Mouse (Mus musculus) skeletal muscle tissue, adult 2 months (tissue): ENCODE data around the gene Cpne7.

Experiments
- DNase-seq: peaks from one replicate; pipeline ENCODE4 v3.0.0-alpha.2; 2012; ENCODE audit warnings: low read depth, low spot score

The Cpne7 gene

DNA sequence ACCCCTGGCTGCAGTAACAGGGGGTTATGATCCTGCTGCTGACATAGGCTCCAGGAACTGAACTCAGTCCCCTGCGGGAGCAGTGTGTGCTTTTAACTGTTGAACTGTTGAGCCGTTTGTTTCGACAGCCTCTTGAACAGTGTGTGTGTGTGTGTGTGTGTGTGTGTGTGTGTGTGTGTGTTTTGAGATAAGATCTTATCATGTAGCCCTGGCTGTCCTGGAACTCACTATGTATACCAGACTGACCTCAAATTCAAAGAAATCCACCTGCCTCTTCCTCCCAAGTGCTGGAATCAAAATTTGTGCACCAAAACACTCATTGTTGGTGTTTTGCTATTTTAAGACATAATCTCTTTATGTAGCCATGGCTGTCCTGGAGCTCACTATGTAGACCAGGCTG lies 2.5 kb upstream of the Cpne7 start:
- no peak for DNase-seq

DNA sequence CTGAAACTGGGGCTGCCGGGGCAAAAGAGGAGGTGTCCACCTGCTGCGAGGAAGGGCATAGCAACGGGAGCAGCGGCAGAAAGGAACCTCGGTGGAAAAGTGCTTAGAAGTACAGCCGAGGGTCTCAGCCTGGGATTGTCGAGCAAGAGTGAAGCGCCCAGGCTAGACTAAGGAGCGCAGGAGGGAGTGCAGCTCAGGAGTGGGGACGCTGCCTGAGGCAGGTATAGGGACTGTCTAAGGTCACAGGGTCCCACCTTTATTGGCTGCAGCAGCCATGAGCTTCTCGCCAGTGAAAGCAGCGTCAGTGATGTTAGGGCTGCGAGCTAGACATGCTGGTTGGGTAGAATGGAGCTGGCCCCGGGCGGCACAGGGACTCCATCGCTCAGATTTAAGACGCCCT lies 570 bp downstream of the Cpne7 start:
- no peak for DNase-seq

DNA sequence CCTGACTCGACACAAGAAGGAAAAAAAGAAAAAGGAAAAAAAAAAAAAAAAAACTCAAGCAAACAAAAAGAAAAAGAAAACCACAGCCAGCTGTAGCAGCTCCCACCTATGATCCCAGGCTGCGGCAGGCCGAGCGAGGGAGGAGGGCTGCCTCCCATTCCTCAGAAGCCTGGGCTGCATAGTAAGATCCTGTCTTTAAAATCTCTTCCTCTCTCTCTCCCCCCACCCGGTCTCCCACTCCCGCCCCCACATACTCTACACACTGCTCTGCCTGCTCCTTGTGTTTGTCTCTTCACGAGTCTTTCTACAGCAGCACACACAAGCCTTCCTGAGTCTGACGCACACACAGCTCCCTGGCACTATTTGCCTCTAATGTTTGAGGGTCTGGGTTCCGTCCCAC lies 4.9 kb downstream of the Cpne7 start:
- DNase-seq, result no peak

DNA sequence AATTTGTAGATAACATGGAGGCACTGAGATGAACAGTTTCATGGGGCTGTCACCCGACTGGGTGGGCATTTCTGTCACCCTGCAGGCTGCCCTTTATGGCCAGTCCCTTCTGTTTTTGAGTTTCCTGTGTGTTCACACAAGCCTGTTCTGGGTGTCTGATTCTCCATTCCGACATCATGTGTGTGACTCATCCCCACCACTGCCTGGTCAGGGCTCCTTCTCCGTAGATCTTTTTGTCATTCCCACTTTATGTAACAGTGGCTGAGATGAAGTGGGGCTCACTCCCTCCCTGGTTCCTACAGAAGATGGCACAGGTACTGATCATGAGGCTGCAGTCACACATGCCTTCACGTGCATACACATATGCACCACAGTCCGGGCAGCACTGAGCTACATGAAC lies 5.5 kb downstream of the Cpne7 start:
- DNase-seq, result no peak

DNA sequence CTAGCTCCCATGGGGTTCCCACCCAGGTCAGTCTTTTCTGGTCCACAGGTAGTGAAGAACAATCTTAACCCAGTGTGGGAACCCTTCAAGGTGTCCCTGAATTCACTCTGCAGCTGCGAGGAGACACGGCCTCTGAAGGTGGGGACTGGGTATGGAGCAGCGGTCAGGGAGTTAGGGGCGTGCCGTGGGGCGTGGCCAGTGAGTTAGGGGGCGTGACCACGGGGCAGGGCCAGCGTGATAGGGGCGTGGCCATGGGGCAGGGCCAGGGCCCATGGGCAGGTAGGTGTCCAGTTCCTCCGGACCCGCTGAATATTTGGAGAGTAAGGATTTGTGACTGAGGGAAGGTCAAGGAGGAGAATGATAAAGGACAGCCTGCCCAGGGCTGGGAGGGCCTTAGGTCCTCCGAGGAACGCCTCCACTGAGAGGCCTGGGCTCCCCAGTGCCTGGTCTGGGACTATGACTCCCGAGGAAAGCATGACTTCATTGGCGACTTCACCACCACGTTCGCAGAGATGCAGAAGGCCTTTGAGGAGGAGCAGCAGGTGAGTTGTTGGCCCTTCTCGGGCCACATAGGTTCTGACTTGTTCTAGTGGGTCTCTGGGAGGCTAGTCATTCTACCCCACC lies 9.1 kb downstream of the Cpne7 start:
- no peak for DNase-seq

DNA sequence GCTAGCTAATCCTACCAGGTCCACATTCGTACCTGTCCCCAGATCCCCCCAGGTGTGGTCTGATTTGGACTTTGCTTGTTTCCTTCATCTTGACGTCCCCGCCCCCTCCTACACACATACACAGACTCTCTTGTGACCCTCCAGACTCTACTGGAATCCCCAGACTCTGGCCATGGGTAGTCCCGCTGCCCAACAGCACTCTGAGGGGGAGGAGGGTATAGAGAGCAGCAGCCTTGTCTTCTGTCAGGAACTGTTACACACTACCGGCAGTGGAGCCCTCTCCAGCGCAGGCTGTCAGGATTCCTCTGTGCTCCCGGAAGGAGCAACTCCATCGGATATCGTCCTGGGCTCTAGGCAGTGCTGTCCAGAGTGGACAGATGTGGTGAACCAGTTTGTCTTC lies 13.9 kb downstream of the Cpne7 start:
- DNase-seq, result no peak

DNA sequence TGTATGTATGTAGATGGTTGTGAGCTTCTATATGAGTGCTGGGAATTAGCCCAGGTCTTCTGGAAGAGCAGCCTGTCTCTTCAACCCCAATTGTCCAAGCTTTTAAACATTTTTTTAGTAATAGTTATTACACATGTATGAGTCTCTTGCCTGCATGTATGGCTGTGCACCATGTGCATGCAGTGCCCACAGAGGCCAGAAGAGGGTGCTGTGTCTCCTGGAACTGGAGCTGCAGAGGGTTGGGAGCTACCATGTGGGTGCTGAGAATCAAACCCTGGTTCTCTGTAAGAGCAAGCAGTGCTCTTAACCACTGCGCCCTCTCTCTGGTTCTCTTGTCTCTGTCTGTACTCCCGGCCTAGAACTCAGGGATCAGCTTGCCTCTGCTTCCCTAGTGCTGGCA lies 15.8 kb downstream of the Cpne7 start:
- DNase-seq, result no peak

DNA sequence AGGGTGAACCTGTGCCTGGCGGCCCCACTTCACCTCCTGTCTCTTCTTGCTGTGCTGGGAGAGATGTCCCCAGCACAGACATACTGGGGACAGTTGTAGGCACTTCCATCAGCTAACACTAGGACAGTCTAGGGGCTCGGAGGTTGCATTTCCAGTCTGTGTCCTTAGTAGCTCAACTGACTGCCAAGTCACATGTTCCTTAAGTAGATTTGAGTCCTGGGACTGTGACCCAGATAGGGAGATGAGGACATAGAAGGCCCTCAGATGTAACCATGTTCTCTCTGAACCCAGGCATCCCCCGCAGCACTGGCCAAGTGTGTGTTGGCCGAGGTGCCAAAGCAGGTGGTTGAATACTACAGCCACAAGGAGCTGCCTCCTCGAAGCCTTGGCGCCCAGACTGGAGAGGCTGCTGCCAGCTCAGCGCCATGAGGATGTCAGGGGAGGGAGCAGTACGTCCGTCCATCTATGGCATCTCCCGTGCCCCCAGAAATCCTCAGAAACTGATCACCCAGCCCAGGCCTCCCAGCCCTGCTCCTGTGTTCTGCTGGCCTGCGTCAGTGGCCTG lies 17.1 kb downstream of the Cpne7 start:
- DNase-seq, result no peak

DNA sequence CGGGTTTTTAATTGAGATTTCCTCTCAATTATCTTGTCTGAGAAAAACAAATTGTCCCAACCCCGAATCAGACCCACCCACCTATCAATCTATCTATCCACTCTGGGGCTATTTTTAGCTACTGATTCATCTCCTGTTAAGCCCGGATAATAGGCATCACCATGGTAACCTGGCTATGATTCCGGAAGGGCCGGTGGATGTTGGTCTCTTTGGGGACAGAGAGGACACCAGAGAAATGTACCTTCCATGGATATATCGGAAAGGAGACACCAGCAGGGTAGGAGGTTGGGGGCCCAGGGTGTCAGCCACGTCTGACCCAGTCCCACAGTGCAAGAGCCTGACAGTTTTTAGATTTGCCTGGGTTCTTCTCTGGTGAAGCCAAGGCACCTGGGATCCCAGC lies 18.2 kb downstream of the Cpne7 start:
- DNase-seq, result no peak

DNA sequence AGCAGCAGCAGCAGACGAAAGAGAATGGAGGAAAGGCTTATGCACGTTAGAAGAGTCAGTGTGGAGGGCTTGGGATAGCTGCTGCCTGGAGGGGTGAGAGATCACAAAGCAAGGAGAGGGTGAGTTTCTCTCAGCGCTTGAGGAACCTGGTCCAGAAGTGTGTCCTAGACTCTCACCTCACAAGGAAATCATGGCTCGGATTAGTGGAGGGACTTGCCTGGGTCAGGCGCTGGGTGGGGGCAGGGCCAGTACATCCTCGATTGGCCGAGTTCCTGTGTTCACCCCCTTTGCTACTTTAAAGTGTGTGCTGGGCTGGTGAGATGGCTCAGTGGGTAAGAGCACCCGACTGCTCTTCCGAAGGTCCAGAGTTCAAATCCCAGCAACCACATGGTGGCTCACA lies 18.6 kb downstream of the Cpne7 start:
- no peak for DNase-seq

DNA sequence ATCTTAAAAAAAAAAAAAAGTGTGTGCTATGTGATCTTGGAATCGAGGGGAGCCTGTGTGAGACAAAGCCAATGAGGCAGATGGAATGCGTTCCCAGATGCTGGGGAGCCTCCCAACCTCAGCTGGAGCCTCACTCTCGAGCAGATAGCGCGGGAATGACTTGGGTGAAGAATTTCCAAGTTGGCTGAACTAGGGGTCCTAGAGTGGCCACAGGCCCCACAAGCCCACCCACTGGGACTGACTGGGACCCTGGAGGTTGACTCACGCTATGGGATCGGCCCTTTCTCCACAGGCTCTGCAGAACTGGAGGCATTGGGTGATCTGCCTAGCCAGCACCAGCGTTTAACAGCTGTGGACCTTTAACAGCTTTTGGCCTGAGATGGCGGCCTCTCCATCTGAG lies 19.1 kb downstream of the Cpne7 start:
- no peak for DNase-seq

DNA sequence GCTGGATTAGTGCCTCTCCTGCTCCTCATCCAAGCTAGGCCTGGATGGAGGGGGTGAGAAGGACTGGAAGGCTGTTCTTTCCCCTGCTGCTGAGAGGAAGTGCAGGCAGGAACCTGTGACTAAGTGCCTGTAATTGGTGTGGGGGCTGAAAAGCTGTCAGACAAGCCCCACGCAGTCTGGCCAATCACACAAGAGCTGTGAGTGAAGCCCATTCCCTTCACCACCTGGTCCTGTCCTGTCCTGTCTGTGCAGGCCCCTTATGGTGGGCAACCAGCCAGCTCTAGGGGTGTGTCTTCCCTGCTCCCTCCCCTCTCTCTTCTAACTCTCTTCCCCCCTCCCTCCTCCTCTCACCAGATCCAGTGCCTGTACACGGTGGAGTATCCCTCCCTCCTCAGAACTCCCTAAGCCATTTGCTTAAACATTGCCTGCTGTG lies 20.5 kb downstream of the Cpne7 start:
- DNase-seq, result no peak

DNA sequence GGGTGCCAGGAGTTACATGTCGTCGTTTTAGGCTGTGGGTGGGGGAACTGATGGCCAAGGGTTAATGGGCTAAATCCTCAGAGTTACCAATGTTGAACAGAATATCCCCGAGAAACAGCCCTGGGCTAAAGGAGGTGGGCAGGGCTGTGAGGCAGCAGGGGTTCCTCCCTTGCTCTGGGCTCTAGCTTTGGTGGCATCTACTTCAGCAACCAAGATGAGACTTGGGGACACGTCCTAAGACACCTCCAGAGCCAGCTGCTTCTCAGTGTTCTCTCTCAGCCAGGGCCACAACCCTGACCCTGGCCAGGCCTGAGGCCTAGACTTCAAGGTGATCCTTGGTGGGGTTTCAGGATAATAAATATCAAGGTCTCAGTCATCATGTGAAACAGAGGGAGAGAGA lies 21.6 kb downstream of the Cpne7 start:
- no peak for DNase-seq

DNA sequence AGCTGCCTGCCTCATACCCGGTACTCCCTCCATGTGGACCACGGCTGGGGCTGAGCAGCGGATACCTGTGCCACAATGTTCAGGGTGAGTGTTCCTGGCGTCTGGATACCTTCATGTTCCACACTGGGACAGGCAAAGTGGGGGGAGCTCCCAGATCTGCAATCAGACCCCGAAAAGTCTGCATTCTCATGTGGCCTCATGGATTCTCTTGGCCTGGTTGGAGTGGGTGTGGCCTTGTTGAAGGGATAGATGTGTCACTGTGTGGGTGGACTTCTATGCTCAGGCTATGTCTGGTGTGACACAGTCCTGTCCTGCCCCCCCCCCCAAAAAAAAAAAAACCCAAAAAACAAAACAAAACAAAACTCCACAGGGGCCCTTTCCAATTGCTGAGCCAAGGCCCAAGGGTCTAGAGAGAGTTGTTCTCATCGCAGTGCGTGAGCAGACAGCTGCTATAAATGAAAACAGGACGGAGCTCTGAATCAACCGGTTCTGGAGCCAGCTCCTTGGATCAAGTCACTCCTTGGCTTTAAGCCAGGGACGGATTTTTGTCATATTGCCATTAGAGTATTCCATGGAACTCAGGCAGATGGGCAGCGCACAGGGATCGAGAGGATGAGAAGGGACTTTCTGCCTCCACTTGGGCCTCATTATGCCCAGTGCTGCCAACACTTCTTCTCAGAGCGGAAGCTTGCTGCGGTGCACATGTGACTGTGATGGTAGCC lies 24.7 kb downstream of the Cpne7 start:
- DNase-seq, result peak; percentile 93

DNA sequence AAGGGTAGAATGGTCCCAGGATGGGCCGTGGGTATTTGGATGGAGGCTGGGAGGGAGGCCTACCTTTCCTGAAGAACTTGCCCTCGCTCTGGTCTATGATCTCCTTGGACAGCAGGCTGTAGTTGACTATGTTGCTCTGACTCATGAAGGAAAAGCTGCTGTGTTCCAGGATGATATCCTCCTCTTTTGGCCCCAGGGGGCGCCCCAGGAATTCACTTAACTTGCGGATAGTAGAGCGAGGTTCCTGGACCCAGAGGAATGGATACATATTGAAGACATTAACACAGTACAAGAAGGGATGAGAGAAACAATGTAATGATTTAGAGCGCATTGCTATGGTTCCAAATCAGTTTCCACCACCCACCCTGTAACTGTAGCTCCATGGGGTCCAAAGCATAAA lies 28.1 kb downstream of the Cpne7 start:
- DNase-seq, result peak; percentile 75

DNA sequence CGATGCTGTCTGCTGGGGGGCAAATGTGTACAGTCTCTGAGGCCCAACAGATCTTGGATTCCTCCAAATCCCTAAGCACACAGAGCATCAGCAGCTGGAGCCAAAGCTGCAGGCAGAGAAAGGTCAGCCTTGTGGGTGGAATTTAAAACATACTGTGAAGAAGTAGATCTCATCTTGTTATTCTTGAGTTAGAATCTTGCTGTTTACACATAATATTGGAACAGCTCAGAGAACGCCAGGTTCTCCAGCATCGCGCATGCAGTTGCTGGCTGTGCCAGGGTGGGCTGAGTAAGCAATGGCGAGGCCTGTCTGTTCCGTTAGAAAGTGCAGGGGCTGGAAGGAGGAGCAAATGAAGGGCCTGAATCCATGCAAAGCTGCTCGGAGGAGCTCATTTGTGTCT lies 29.2 kb downstream of the Cpne7 start:
- peak; percentile 54 for DNase-seq

DNA sequence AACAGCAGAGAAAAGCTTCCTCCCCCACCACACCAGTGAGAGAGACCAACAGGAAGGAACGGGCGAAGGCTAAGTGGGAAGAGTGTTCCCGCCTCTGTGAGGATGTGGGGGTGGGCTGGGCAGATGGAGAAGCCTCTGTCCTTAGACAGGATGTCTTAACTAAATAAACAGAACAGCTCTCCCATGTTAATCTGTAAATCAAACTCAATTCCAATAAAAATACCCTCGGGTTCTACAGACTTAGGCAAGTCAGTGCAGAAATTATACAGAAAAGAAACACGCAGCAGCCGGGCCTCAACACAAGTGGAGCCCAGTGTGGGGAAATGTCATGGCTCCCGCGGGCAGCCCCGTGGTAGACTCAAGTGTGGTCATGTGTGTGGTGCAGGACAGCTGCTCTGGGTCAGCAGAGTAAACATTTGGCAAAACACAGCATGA lies 33.6 kb downstream of the Cpne7 start:
- no peak for DNase-seq

DNA sequence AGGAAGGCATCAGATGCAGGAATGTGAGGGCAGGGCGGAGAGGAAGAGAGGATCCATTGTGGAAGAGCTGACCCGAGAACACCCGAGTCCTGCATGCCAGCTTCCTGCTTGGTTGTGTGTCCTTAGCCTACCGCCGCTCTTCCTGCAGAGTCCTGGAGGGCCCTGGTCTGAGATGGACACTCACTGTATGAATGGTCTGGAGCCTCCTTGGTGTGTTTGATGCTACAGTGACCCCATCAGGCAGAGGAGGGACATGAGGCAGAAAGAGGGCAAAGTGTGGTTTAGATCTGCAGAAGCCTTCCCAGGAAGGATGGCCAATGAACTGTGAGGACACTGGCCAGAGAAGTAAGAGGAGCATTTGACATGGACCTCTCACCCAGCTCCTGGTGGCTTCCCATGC lies 38.0 kb downstream of the Cpne7 start:
- DNase-seq, result no peak

DNA sequence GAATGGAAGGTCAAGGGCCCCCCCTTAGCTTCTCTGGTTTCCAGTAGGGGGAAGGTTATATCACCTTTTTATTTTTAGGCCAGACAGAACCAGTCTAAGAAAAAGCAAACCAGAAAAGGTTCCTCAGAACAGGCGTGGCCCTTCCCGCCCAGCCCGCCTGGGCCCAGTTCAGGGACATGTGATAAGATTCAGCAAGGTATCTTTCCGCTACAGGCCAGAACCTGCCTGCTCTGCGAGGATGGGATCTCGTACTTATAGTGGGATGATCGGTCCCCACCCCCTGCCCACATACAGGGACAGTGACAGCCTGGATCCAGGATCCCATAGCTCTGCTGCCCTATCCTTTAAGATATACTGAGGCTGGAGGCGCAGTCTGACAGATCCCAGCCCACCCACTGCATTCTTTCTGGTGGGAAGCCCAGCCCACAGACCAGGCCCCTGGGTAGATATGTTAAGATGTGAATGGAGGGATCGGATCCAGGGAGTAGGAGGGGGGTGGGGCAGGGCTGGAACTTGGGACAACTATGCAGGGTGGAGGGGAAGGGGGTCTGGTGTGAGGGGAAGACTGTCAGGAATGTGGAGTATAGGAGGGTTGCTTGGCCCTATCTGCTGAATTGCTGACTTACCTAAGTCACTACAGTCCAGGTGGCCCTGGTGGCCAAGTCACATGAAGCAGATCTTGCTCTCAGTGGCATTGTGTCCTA lies 39.0 kb downstream of the Cpne7 start:
- no peak for DNase-seq

DNA sequence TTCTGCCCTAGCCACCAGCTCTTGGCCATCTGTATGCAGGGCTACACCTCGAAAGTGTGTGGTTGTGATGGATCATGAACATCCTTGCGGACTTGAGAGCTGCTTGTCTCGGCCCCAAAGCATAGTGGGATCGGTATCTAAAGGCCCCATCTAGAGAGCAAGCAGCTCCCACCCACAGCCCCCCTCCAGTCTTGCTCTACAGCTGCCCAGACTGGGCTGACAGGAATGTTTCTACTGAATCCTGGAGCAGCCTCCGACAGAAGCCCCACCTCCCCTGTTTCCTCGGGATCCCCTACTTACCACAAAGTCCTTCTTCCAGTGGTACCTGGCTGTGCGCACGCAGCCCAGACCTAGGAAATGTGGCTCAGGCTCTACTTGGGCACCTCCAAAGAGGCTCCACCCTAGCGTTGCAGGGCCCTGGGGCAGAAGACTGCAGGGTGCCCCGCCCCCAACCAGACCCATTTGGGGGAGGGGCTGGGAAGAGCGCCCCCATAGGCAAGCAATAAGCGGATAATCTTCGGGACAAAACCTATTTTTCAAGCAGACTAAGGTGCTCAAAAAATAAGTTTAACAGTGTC lies 40.8 kb downstream of the Cpne7 start, which contains the start of gene Sult5a1:
Gene Sult5a1 (minus strand): TSS at position 428 of the 578 bp plus-strand sequence.
- no peak for DNase-seq

DNA sequence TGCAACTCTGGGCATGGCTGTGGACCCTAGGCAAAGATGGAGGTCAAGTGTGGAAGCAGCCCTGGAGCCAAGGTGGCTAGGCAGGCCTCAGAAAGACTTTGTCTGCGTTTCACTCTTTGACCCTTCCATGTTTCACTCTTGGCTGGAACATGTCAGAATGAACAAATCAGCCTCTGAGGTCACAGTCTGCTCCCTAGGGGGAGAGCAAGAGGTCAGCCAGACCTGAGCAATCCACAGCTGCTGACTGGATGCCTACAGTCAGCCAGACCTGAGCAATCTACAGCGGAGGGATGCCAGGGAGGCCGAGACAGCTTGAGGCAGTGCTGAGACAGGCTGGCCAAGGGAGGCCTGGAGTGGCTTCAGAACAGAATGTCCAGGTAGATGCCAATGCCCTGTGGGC lies 64.2 kb downstream of the Cpne7 start:
- peak; percentile 83 for DNase-seq
